Mouse (Mus musculus): ENCODE measurements around the gene Gata1.

DNA sequence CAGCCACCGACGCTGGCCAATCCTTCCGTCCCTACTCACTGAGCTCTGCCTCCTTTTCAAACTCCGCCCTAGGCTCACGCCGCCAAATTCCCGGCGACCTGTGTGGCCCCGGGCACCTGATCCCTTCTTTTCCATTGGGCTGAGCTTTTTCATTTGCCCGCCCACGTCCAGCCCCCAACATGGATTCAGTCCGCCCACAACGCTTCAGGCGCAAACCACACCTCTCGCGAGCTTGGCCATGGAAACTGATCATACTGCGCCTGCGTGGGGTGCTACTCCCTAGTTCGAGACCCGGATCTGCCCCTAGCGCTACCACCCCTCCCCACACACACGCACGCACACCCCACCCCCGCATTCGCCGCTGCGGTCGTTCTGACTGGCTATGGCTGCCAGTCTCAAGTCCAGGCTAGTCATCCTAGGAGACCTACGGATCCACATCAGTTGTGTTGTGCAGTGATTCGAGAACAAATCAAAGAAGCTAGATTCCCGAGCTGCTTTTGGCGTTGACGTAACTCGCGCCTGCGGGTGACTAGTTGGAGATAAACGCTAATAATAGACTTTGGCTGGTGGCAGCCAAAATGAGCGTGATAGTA, 29.9 kb downstream of the Gata1 start:
- TF ChIP-seq CTCF (IDR thresholded peaks at IDR 0.05; ENCODE audit: extremely low read depth, insufficient read depth, insufficient read length, insufficient replicate concordance) (no peak), POLR2A (IDR thresholded peaks at IDR 0.05; ENCODE audit: low read depth, low read length) (no peak)

Measured in spleen, adult 2 months (tissue).